Mouse (Mus musculus): ENCODE data around the gene Btg1-ps2.

Gene Btg1-ps2

GRCm38 (mm10) chrX:38043014-38043413 lies at the start of gene Btg1-ps2:
Btg1-ps2 (minus strand) TSS chrX:38043114.

GRCm38 (mm10) chrX:38085041-38085440 lies 42.1 kb upstream of the Btg1-ps2 start, which contains the start of gene Rhox11:
Rhox11 (minus strand) TSS chrX:38085141.
- WGBS, result 85% methylated on average over 9 of the region's 9 CpGs

- 8% methylated on average over 12 of the region's 12 CpGs for WGBS
Measured at GRCm38 (mm10) chrX:38084226-38084625, 41.3 kb upstream of the Btg1-ps2 start.

GRCm38 (mm10) chrX:38066175-38066574 lies 23.3 kb upstream of the Btg1-ps2 start, which contains the start of gene Rhox10:
Rhox10 (plus strand) TSS chrX:38066475.
- 85% methylated on average over 11 of the region's 11 CpGs for WGBS

GRCm38 (mm10) chrX:38061544-38061943 lies 18.6 kb upstream of the Btg1-ps2 start:
- WGBS, result 4% methylated on average over 1 of the region's 1 CpGs

GRCm38 (mm10) chrX:38039666-38040065 lies 3.2 kb downstream of the Btg1-ps2 start:
- WGBS, result 97% methylated on average over 5 of the region's 5 CpGs

GRCm38 (mm10) chrX:38033841-38034240 lies 9.1 kb downstream of the Btg1-ps2 start:
- 73% methylated on average over 2 of the region's 2 CpGs for WGBS

GRCm38 (mm10) chrX:38018597-38018996 lies 24.3 kb downstream of the Btg1-ps2 start, which contains the start of gene Btg1-ps1:
Btg1-ps1 (minus strand) TSS chrX:38018815.

GRCm38 (mm10) chrX:38008756-38009155 lies 34.2 kb downstream of the Btg1-ps2 start:
- 73% methylated on average over 2 of the region's 2 CpGs for WGBS
